Mouse (Mus musculus): ENCODE data around the gene Mysm1. TPM values are rescaled to one million over a fixed set of nuclear protein-coding genes. Genes with fewer than 3 reads are reported as not detected.

The Mysm1 gene
- polyA plus RNA-seq (2015; fragmentation: Nextera tagmentation; extraction: Ambion mirVana) = 6.4 and 8.7 TPM in 2 replicates

DNA sequence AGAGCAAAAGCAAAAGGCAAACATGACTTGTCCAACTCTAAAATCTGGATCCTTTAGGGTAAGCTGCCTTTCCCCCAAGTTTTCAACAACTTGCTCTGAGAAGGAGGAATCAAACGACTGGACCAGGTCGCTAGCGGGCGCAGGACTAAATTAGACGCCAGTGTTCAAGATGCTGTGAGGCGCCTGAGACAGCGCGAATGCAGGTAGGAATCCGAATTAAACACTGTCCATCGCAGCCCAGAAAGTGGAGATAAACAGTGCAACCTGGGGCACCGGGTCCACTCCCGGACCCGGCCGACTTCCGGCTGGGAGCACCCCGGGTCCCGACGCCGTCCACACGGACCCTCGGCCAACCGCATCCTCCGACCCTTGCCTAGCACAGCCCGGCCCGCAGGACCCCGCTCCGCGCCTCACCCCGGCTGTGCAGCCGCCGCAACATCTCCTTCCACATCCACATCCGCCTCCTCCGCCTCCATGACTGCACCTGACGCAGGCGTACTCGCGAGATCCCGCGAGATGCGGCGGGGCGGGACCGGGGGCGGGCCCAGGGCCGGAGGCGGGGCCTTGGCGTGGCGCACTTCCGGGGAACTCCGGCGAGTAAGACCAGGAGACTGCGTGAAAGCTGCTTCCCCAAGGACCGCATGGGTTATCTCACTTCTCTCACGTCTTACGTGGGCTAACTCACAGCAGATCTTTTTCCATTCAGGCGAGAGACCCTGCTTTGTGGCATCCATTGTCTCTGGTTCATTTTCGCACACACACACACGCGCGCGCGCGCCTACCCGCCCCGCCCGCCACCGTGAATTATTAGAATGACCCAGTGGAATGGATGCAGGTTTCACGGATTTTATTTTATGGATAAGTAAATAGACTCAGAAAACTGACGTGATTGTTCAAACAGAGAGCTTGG lies at the start of gene Mysm1:
TSS of gene Mysm1 (minus strand) at position 511 of the 910 bp plus-strand sequence.
- no peaks in the 10 kb centered on the region for H3K9me3 ChIP-seq (replicated peaks)
- under 1% methylated on average over 69 of the region's 69 CpGs for WGBS (ENCODE audit: insufficient replicate concordance)
- H3K36me3 ChIP-seq (replicated peaks) = peaks cover 17% of the 10 kb centered on the region
- no peaks in the 10 kb centered on the region for H3K27me3 ChIP-seq
- H3K4me2 ChIP-seq = peak within 1 kb of the TSS; percentile 74
- H3K27ac ChIP-seq (replicated peaks) = peak within 1 kb of the TSS; percentile 74
- H3K9ac ChIP-seq = peak within 1 kb of the TSS; percentile 80
- H3K4me1 ChIP-seq (replicated peaks) = peaks cover 23% of the 10 kb centered on the region
- H3K4me3 ChIP-seq (replicated peaks) = peak within 1 kb of the TSS; percentile 89
- peak; percentile 99 for ATAC-seq (ENCODE audit: insufficient read depth)

DNA sequence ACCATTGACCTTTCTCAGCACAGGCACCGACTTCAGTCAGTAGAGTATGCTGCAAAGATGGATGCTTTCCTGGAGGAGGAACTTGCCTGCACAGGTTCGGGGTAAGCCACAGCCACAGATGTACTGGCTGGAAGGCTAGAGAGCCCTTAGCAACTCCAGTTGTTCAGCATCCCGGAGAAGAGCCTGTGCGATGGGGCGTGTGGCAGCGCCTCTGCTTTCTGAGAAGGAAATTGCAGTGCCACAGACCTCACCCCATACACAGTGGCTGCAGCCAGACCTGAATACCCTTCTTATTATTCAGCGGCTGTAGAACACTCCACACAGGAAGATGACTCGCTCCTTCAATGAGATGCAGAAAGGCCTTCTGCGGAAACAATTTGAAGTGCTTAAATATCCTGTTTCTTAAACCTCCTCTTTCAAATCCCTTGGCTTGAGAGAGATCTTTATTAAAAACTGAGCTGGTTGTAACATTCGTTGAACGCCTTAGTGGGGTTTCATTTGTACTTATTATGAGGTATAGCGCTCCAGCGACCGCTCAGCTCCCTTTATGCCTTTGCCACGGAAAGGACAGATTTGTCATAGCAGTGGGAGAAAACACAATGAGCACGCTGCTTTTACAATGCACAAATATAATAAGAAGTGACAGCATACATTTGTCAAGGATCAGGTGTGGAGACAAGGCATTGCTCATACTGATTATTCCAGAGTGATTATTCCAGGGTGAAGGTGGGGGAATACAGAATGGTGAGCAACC lies 47.1 kb upstream of the Mysm1 start:
- WGBS (ENCODE audit: insufficient replicate concordance) = 62% methylated on average over 16 of the region's 16 CpGs
- Histone ChIP-seq H3K9ac (no peak overlapping the region), H3K4me2 (no peak overlapping the region), H3K4me1 (replicated peaks) (no peaks in the 10 kb centered on the region), H3K9me3 (replicated peaks) (no peaks in the 10 kb centered on the region), H3K27ac (replicated peaks) (no peak overlapping the region), H3K36me3 (replicated peaks) (no peaks in the 10 kb centered on the region), H3K27me3 (no peaks in the 10 kb centered on the region), H3K4me3 (replicated peaks) (no peak overlapping the region)
- ATAC-seq (ENCODE audit: insufficient read depth) = no peak

DNA sequence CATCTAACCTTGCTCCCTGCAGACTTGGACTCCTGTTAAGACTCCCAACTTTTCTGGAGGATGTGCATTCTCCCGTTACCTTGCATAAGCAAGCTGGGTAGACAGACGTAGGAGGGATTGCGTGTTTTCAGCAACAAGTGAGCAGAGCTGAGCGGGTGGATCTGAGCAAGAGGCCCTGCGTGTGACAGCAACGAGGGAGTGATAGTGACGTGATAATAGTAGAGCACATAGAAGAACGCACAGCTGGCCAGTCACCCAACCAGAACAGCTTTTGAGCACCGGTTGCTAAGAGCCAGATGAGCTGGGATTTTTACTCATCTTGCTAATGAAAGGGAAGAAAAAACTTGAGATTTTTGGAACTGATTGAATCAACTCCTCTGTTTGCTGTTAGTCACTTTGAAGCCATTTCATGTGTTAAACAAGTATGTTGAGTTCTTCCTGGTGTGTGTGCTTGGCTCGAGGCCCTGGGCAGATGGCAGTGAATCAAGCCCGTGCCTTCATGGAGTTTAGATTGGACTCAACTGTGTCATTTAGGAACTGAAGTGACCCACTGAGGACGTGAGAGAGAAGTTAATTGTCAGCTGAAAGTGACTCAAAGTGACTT lies 44.6 kb upstream of the Mysm1 start:
- ATAC-seq (ENCODE audit: insufficient read depth) = no peak
- Histone ChIP-seq H3K9me3 (replicated peaks) (no peaks in the 10 kb centered on the region), H3K27ac (replicated peaks) (no peak overlapping the region)

DNA sequence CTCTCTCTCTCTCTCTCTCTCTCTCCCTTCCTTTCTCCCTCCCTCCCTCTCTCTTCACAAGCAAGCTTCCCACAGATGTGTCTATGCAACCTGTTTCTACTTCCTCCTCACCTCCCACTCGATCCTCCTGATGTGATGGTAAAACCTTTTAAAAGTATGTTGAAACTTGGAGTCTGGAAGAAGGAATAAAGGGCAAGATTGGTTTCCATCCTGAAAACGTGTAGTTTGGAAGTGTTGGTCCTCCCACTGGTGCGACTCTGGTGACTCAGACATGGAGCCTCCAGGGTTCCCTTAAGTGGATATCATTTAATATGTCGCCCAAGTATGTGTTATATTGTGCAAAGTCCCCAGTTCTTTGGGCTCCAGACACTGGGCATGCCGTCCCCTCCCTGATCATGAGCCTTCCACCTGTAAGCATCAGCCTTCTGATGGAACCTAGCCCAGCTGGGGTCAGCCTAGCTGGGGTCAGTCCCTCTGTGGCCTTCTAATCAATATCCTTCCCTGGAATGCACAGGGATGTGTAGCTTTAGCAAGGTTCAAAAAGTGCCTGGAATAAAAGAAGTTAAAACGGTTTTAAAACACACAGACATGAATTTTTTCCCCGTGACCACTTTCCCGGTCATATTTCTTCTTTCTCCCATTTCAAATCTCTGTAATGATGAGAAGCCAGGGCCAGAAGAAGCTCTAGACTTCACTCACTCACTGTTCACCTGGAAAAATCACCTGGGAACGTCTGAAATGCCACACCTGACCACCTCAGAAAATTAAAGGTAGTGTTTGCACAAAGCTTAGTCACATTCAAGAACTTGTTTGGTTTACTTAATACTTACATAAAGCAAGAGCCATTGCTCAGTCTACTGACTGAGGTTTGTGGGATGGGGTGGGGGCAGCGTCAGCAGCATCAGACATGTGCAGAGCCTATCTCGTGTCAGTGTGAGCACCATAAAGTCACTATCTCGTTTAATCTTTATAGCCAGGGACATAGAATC lies 43.0 kb upstream of the Mysm1 start:
- Histone ChIP-seq H3K9me3 (replicated peaks) (no peaks in the 10 kb centered on the region), H3K27me3 (no peaks in the 10 kb centered on the region), H3K4me3 (replicated peaks) (no peak overlapping the region), H3K9ac (no peak overlapping the region), H3K4me2 (no peak overlapping the region), H3K36me3 (replicated peaks) (no peaks in the 10 kb centered on the region), H3K4me1 (replicated peaks) (no peaks in the 10 kb centered on the region), H3K27ac (replicated peaks) (no peak overlapping the region)
- WGBS (ENCODE audit: insufficient replicate concordance) = 44% methylated on average over 12 of the region's 12 CpGs
- no peak for ATAC-seq (ENCODE audit: insufficient read depth)

More for the DNA sequence above, 44.6 kb upstream of the Mysm1 start:
- Histone ChIP-seq H3K9ac (no peak overlapping the region), H3K27me3 (no peaks in the 10 kb centered on the region), H3K4me2 (no peak overlapping the region), H3K36me3 (replicated peaks) (no peaks in the 10 kb centered on the region), H3K4me1 (replicated peaks) (no peaks in the 10 kb centered on the region), H3K4me3 (replicated peaks) (no peak overlapping the region)
- 68% methylated on average over 12 of the region's 12 CpGs for WGBS (ENCODE audit: insufficient replicate concordance)

DNA sequence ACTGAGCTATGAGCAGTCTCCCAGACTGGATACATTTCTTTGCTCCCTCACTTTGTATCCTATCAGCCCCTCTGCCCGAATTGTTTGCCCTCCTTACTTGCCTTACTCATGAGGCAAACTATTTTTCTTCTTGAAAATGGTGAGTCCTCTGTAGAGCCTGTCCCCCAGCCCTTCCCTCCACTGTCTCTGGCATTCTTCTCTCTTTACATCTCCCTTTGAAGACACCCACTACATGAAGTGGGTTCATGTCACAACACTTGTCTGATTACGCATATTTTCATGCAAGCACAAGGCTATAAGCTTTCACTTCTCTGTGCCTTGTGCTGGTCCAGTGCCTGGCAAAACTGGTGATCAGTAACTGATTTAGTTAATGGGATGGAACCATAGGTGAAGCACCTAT lies 41.3 kb upstream of the Mysm1 start:
- no peaks in the 10 kb centered on the region for H3K36me3 ChIP-seq (replicated peaks)
- H3K4me2 ChIP-seq = no peak overlapping the region
- no peaks in the 10 kb centered on the region for H3K27me3 ChIP-seq
- no peaks in the 10 kb centered on the region for H3K9me3 ChIP-seq (replicated peaks)
- H3K9ac ChIP-seq = no peak overlapping the region
- H3K4me3 ChIP-seq (replicated peaks) = no peak overlapping the region
- 46% methylated on average over 2 of the region's 2 CpGs for WGBS (ENCODE audit: insufficient replicate concordance)
- no peak overlapping the region for H3K27ac ChIP-seq (replicated peaks)
- H3K4me1 ChIP-seq (replicated peaks) = no peaks in the 10 kb centered on the region
- ATAC-seq (ENCODE audit: insufficient read depth) = no peak

DNA sequence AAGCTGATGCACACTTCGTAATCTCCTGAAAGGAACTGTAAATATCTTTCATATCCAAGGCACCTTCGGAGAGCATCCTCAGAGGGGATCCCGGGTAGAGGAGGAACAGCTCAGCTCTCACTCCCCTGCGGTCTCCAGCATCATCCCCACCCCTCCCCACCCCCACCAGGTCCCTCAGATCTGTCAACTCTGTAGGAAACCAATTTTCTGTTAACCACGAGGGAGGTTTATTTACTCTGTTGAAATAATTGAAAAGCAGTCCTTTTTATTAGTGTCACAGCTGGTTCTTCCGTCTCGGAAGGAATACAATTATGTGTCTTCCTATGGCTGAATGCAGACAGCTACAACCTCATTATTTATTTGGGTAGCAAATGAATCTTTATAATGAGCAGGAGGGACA lies 39.3 kb upstream of the Mysm1 start:
- 47% methylated on average over 7 of the region's 7 CpGs for WGBS (ENCODE audit: insufficient replicate concordance)
- Histone ChIP-seq H3K27me3 (no peaks in the 10 kb centered on the region), H3K27ac (replicated peaks) (no peak overlapping the region), H3K36me3 (replicated peaks) (no peaks in the 10 kb centered on the region), H3K4me2 (no peak overlapping the region), H3K9ac (no peak overlapping the region), H3K4me1 (replicated peaks) (no peaks in the 10 kb centered on the region), H3K9me3 (replicated peaks) (no peaks in the 10 kb centered on the region), H3K4me3 (replicated peaks) (no peak overlapping the region)
- ATAC-seq (ENCODE audit: insufficient read depth) = no peak

DNA sequence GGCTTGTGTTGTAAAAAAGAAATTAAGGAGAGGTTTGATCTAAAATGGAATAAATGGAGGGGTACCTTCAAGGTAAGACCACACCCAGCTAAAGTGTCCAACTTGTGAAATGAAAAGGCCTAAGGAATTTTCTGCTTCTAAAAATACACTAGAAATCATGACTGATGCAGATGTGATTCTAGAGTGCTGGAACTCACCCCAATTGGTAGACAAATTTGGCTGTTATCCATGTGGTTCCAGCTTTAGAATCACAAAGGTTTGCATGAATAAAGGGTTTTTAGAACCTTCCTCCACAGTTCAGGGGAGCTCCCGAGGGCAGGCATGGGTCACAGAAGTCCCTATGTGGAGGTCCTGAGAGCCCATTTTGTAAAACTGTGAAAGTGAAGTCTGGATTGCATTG lies 33.8 kb upstream of the Mysm1 start:
- ATAC-seq (ENCODE audit: insufficient read depth) = no peak
- Histone ChIP-seq H3K4me2 (no peak overlapping the region), H3K36me3 (replicated peaks) (no peaks in the 10 kb centered on the region), H3K27me3 (no peaks in the 10 kb centered on the region), H3K27ac (replicated peaks) (no peak overlapping the region), H3K4me3 (replicated peaks) (no peak overlapping the region), H3K9me3 (replicated peaks) (no peaks in the 10 kb centered on the region), H3K9ac (no peak overlapping the region), H3K4me1 (replicated peaks) (no peaks in the 10 kb centered on the region)
- WGBS (ENCODE audit: insufficient replicate concordance) = 31% methylated on average over 1 of the region's 1 CpGs

DNA sequence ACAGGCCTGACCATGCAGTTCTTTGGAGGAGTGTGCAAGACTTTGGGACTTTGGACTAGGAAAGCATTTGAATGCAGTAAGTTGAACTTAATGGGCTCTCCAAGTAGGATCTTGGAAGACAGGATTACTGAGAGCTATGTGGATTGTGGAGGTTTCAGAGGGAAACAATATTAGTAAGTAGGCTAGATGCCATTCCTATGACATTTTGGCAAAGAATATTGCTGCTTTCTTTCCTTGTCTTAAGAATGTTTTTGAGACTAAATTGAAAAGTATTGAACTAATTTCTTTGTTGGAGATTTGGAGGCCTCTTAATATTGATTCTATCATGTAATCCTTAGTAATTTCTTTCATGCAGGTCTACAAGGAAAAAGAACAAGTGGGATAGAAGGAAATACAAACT lies 33.4 kb upstream of the Mysm1 start:
- Histone ChIP-seq H3K27ac (replicated peaks) (no peak overlapping the region), H3K4me2 (no peak overlapping the region), H3K4me1 (replicated peaks) (no peaks in the 10 kb centered on the region), H3K27me3 (no peaks in the 10 kb centered on the region), H3K36me3 (replicated peaks) (no peaks in the 10 kb centered on the region), H3K9ac (no peak overlapping the region), H3K4me3 (replicated peaks) (no peak overlapping the region), H3K9me3 (replicated peaks) (no peaks in the 10 kb centered on the region)
- no peak for ATAC-seq (ENCODE audit: insufficient read depth)

DNA sequence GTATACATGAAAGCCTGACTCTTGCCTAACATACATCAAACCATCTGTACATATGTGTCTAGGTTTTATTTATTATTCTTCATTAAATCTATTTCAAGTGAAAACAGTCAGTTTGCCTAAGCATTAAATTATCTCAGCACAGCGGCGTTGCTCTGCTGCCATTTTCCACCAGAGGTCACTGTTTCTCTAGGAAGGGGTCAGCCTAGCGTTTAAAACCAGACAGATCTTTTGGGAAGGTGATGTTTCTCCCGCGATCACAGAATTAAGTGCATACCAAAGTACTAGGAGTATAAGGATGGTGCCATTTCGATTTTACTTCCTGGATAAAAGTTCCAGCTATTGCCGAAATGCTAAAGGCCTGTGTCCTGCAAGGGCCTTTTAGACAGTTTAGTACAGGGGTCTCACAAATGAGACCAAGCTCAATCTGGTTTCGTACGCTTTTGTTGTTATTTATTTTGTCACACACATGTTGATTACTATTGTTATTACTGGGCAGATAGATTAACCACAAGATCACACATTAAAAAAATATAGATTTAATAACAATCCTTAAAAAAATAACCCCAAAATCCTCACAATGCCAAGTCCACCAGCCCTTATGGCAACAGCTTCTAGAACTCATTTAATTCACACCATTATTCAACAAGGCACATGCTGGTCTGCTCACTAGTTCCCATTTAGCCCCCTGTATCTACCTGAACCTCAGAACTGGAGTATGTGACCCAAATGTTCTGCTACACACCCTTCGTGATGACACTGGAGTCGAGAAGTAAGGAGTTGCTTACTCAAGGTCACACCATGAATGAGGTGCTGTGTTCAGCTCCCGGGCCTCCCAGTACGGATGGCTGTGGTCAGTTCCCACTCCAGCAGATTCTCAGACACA lies 29.5 kb upstream of the Mysm1 start:
- Histone ChIP-seq H3K9me3 (replicated peaks) (no peaks in the 10 kb centered on the region), H3K36me3 (replicated peaks) (no peaks in the 10 kb centered on the region), H3K4me2 (no peak overlapping the region), H3K27me3 (no peaks in the 10 kb centered on the region), H3K4me3 (replicated peaks) (no peak overlapping the region), H3K27ac (replicated peaks) (no peak overlapping the region), H3K4me1 (replicated peaks) (no peaks in the 10 kb centered on the region), H3K9ac (no peak overlapping the region)
- no peak for ATAC-seq (ENCODE audit: insufficient read depth)
- WGBS (ENCODE audit: insufficient replicate concordance) = 31% methylated on average over 13 of the region's 13 CpGs

DNA sequence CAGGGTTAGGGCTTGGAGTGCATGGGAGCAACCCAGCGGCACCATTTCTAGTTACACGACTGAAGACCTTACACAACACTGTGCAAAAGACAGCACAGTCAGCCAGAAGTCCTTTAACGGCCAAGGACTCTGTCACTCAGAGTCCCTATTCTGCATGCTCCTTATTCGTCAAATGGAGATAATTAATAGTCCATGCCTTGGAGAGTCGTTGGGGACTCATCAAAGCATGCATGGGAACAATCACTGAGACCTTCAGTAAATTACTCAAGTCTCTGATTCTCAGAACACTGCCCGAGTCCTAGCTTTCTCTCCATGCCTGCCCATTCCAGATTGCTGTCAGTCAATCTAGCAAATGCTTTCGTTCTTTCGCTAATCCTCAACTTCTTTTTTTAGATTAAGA lies 28.9 kb upstream of the Mysm1 start:
- Histone ChIP-seq H3K9me3 (replicated peaks) (no peaks in the 10 kb centered on the region), H3K4me1 (replicated peaks) (no peaks in the 10 kb centered on the region), H3K27me3 (no peaks in the 10 kb centered on the region), H3K4me2 (no peak overlapping the region), H3K27ac (replicated peaks) (no peak overlapping the region), H3K4me3 (replicated peaks) (no peak overlapping the region), H3K36me3 (replicated peaks) (no peaks in the 10 kb centered on the region), H3K9ac (no peak overlapping the region)
- ATAC-seq (ENCODE audit: insufficient read depth) = no peak
- WGBS (ENCODE audit: insufficient replicate concordance) = 60% methylated on average over 8 of the region's 8 CpGs

All from liver, embryonic 15.5 days (tissue).